Mouse (Mus musculus) heart, embryonic 16.5 days (tissue): ENCODE results near the gene Stk17b. TPM values are rescaled to one million over a fixed set of nuclear protein-coding genes. Genes with fewer than 3 reads are reported as not detected.
"Not testable (repeated sequence)": the region's sequence is repeated elsewhere in the genome, so short reads cannot be mapped to it uniquely, and the experiment has no call there.

Source experiments
- ATAC-seq: fragments of 200-750 bp; cut with Nextera tagmentation; replicated peaks from 2 replicates; pipeline ENCODE4 v1.8.0; 2017; ENCODE audit warnings: moderate number of reproducible peaks; ENCODE audit not compliant: insufficient read depth, low FRiP score; ENCODE audit errors: extremely low read depth
- H3K27ac ChIP-seq: fragments of 300-500 bp; sonication (generic); 2 replicates; pipeline ENCODE4 v1.5.1; 2014; ENCODE audit warnings: mild to moderate bottlenecking, low read length, control low read depth, moderate library complexity
- H3K27me3 ChIP-seq: fragments of 300-500 bp; sonication (generic); 2 replicates; pipeline ENCODE4 v1.6.1; 2014; ENCODE audit warnings: low read length, mixed read lengths; ENCODE audit not compliant: control insufficient read depth, insufficient read depth
- H3K36me3 ChIP-seq: fragments of 300-500 bp; sonication (generic); 2 replicates; pipeline ENCODE4 v1.6.1; 2014; ENCODE audit not compliant: control insufficient read depth, insufficient read depth
- H3K4me1 ChIP-seq: fragments of 300-500 bp; sonication (generic); 2 replicates; pipeline ENCODE4 v1.6.1; 2014; ENCODE audit warnings: low read length, mixed read lengths; ENCODE audit not compliant: control insufficient read depth, insufficient read depth
- H3K4me2 ChIP-seq: fragments of 300-500 bp; sonication (generic); 2 replicates; pipeline ENCODE4 v1.6.1; 2014; ENCODE audit warnings: low read depth, mild to moderate bottlenecking, control low read depth, low read length
- H3K4me3 ChIP-seq: fragments of 300-500 bp; sonication (generic); 2 replicates; pipeline ENCODE4 v1.5.1; 2014; ENCODE audit warnings: mild to moderate bottlenecking, control low read depth, low read length
- H3K9ac ChIP-seq: fragments of 300-500 bp; sonication (generic); 2 replicates; pipeline ENCODE4 v1.6.1; 2014; ENCODE audit warnings: low read length, control low read depth
- H3K9me3 ChIP-seq: fragments of 300-500 bp; sonication (generic); replicated peaks from 2 replicates; pipeline ENCODE4 v1.6.1; 2016; ENCODE audit warnings: low read length; ENCODE audit not compliant: control insufficient read depth
- WGBS: fragments of 180-500 bp; shearing (Covaris S2); extraction: QIAGEN DNeasy Blood & Tissue Kit; methylation state at CpG from one replicate; pipeline ENCODE4 v1.1.7; 2014; 5-methylcytosine and 5-hydroxymethylcytosine counted together
- polyA plus RNA-seq: library from polyadenylated mRNA; unstranded; fragments of >200 nt; fragmentation: Nextera tagmentation; extraction: Ambion mirVana; gene quantifications from 2 replicates; pipeline ENCODE4 v1.2.1, GENCODE M21; 2015

Gene Stk17b
- polyA plus RNA-seq, 1 experiment from 2014 or later = 20.2 TPM

- H3K36me3 ChIP-seq = peaks cover 4% of the 10 kb centered on the region
- no peak overlapping the region for H3K4me3 ChIP-seq
- H3K9ac ChIP-seq = no peak overlapping the region
- H3K9me3 ChIP-seq = no peaks in the 10 kb centered on the region
- no peak overlapping the region for H3K27ac ChIP-seq
- no peaks in the 10 kb centered on the region for H3K4me1 ChIP-seq
- WGBS = 85% methylated on average over 3 of the region's 3 CpGs
- ATAC-seq = no peak
- H3K4me2 ChIP-seq = no peak overlapping the region
- H3K27me3 ChIP-seq = no peaks in the 10 kb centered on the region
Observed at GRCm38 (mm10) chr1:53774571-53774970, 10.5 kb downstream of the Stk17b start.

GRCm38 (mm10) chr1:53773994-53774393 is 11.0 kb downstream of the Stk17b start:
- 66% methylated on average over 6 of the region's 6 CpGs for WGBS
- H3K4me2 ChIP-seq = no peak overlapping the region
- H3K9me3 ChIP-seq = no peaks in the 10 kb centered on the region
- no peaks in the 10 kb centered on the region for H3K27me3 ChIP-seq
- H3K36me3 ChIP-seq = peaks cover 6% of the 10 kb centered on the region
- no peaks in the 10 kb centered on the region for H3K4me1 ChIP-seq
- H3K4me3 ChIP-seq = no peak overlapping the region
- H3K27ac ChIP-seq = no peak overlapping the region
- ATAC-seq = peak; percentile 58; the same call in 1 of the 2 replicates
- no peak overlapping the region for H3K9ac ChIP-seq

GRCm38 (mm10) chr1:53772967-53773366 is 12.1 kb downstream of the Stk17b start:
- H3K4me1 ChIP-seq = no peaks in the 10 kb centered on the region
- H3K27ac ChIP-seq = no peak overlapping the region
- WGBS = 82% methylated on average over 3 of the region's 3 CpGs
- no peak overlapping the region for H3K4me2 ChIP-seq
- no peak for ATAC-seq
- H3K36me3 ChIP-seq = peaks cover 7% of the 10 kb centered on the region
- no peaks in the 10 kb centered on the region for H3K27me3 ChIP-seq
- H3K9me3 ChIP-seq = no peaks in the 10 kb centered on the region
- H3K4me3 ChIP-seq = no peak overlapping the region
- no peak overlapping the region for H3K9ac ChIP-seq

- no peaks in the 10 kb centered on the region for H3K27me3 ChIP-seq
- no peak overlapping the region for H3K4me3 ChIP-seq
- no peaks in the 10 kb centered on the region for H3K4me1 ChIP-seq
- no peak overlapping the region for H3K4me2 ChIP-seq
- 83% methylated on average over 6 of the region's 6 CpGs for WGBS
- no peak overlapping the region for H3K9ac ChIP-seq
- peaks cover 7% of the 10 kb centered on the region for H3K36me3 ChIP-seq
- H3K9me3 ChIP-seq = no peaks in the 10 kb centered on the region
- no peak overlapping the region for H3K27ac ChIP-seq
- no peak for ATAC-seq
Observed at GRCm38 (mm10) chr1:53771476-53771875, 13.5 kb downstream of the Stk17b start.

- Histone ChIP-seq H3K36me3 (peaks cover 16% of the 10 kb centered on the region), H3K9ac (no peak overlapping the region), H3K27me3 (no peaks in the 10 kb centered on the region), H3K4me1 (no peaks in the 10 kb centered on the region), H3K4me3 (no peak overlapping the region), H3K9me3 (no peaks in the 10 kb centered on the region), H3K27ac (no peak overlapping the region), H3K4me2 (no peak overlapping the region)
- no peak for ATAC-seq
- 56% methylated on average over 2 of the region's 2 CpGs for WGBS
Observed at GRCm38 (mm10) chr1:53766112-53766511, 18.9 kb downstream of the Stk17b start.

GRCm38 (mm10) chr1:53757316-53757715 is 27.7 kb downstream of the Stk17b start:
- no peak overlapping the region for H3K4me2 ChIP-seq
- H3K4me1 ChIP-seq = no peaks in the 10 kb centered on the region
- 90% methylated on average over 4 of the region's 4 CpGs for WGBS
- H3K27me3 ChIP-seq = no peaks in the 10 kb centered on the region
- peaks cover 9% of the 10 kb centered on the region for H3K36me3 ChIP-seq
- no peaks in the 10 kb centered on the region for H3K9me3 ChIP-seq
- no peak overlapping the region for H3K4me3 ChIP-seq
- ATAC-seq = no peak
- no peak overlapping the region for H3K9ac ChIP-seq
- no peak overlapping the region for H3K27ac ChIP-seq

- H3K9me3 ChIP-seq, H3K4me2 ChIP-seq, H3K9ac ChIP-seq, ATAC-seq, H3K27ac ChIP-seq, H3K36me3 ChIP-seq, H3K27me3 ChIP-seq, H3K4me3 ChIP-seq, H3K4me1 ChIP-seq: not testable (repeated sequence)
- 89% methylated on average over 2 of the region's 2 CpGs for WGBS
Observed at GRCm38 (mm10) chr1:53753501-53753900, 31.5 kb downstream of the Stk17b start.

- Histone ChIP-seq H3K9ac (no peak overlapping the region), H3K4me3 (no peak overlapping the region), H3K27ac (no peak overlapping the region), H3K4me1 (no peaks in the 10 kb centered on the region), H3K9me3 (no peaks in the 10 kb centered on the region), H3K4me2 (no peak overlapping the region), H3K36me3 (no peaks in the 10 kb centered on the region), H3K27me3 (no peaks in the 10 kb centered on the region)
- ATAC-seq = no peak
- WGBS = 56% methylated on average over 1 of the region's 1 CpGs
Observed at GRCm38 (mm10) chr1:53751144-53751543, 33.9 kb downstream of the Stk17b start.

GRCm38 (mm10) chr1:53750697-53751096 is 34.3 kb downstream of the Stk17b start:
- H3K27me3 ChIP-seq, H3K4me3 ChIP-seq, ATAC-seq, H3K4me2 ChIP-seq, H3K36me3 ChIP-seq, H3K4me1 ChIP-seq, H3K9ac ChIP-seq, H3K9me3 ChIP-seq, H3K27ac ChIP-seq: not testable (repeated sequence)
- 84% methylated on average over 7 of the region's 7 CpGs for WGBS
